Mouse (Mus musculus): Measurements from ENCODE around the gene 0610030E20Rik. TPM values are rescaled to one million over a fixed set of nuclear protein-coding genes. Genes with fewer than 3 reads are reported as not detected.

The 0610030E20Rik gene
- polyA plus RNA-seq (2012) = 21.0 and 25.7 TPM in 2 replicates

DNA sequence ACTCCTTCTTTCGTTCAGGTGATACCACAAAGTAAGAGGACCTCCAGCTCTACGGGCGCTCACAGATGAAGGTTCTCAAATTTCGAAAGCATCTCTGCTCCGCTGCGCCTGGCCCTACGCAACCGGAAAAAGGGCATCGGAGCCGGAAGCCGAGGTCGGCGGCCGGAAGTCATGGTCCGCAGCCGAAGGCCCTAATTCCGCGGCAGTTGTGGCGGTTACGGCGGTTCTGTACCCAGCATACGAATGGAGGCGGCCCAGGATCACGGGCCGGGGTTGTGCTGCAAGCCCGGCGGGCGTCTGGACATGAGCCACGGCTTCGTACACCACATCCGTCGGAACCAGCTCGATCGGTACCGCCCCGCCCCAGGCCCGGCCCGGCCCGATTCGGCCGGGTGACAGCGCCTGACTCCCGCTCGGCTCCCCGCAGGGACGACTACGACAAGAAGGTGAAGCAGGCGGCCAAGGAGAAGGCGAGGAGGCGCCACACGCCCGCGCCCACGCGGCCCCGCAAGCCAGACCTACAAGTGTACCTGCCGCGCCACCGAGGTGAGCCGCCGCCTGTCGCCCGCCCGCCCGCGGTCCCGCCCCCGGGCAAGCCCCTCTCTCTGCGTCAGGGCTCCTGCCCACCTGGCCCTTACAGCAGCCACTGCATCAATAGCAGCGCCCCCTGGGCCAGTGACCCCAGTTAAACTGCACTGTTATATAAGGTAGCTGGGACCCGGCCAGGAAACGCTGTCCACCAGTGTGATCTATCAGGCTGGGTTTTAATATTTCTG lies at the start of gene 0610030E20Rik:
TSS of gene 0610030E20Rik (plus strand) at position 152 of the 776 bp plus-strand sequence.

DNA sequence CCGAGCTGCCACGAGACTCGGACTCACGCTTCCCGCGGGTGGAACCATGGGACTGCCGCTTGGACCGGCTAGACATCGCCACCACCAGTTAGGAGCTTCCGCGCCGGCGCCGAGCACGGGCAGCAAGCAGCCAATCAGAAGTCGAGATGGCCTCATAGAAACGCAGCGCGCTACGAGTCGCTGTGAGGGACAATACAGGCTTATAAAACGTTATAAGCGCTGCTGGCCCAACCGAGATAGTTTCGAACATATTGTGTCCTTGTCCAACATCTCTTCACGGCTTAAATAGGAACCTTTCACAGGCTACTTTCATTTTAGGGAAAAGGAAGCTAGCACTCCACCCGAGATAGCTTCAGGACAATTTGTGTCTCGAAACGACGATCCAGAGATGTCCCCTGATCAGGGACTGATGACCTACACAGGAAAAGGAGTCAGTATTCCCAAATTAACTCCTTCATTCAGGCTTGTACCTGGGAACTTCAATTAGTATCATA lies 2.0 kb upstream of the 0610030E20Rik start, which contains the start of gene Usp39:
TSS of gene Usp39 (minus strand) at position 111 of the 494 bp plus-strand sequence.

DNA sequence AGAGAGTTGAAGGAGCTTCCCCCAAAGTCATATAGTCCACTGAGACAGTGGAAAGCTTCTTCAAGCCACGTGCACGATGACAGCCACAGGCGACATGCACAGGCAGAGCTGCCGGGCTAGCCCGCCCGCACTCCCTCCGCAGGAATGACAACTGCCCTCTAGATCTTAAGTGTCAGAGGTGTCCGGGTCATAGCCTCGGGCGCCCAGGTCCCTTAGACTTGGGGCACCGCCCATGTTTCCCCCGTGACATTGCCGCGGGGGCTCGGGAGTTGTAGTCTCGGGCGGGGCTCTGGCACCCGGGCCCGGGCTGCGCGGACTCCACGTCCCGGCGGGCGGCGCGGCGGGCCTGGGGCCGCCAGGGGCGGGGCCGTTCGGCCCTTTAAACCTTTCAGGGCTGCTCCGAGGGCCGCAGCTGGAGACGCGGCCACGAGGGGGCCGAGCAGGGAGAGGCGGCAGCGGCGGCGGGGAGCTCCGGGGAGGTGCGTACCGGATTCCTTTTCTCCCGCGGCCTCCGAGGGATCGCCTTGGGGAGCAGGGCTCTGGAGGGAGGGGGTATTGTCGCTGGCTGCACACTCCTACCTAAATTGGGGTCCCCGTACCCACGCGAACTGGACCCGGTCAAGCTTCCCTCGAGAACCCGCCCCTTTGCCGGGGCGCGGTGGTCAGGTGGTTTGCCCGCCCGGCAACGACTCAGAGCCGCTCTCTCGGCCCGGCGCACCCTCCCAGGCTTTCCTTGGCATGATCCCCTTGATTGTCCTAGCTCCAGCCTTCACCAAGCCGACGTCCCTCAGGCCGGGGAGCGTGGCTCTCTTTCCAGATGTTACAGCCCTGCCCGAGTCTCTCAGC lies 8.2 kb downstream of the 0610030E20Rik start, which contains the start of gene Tmem150a:
TSS of gene Tmem150a (plus strand) at position 382 of the 846 bp plus-strand sequence.

DNA sequence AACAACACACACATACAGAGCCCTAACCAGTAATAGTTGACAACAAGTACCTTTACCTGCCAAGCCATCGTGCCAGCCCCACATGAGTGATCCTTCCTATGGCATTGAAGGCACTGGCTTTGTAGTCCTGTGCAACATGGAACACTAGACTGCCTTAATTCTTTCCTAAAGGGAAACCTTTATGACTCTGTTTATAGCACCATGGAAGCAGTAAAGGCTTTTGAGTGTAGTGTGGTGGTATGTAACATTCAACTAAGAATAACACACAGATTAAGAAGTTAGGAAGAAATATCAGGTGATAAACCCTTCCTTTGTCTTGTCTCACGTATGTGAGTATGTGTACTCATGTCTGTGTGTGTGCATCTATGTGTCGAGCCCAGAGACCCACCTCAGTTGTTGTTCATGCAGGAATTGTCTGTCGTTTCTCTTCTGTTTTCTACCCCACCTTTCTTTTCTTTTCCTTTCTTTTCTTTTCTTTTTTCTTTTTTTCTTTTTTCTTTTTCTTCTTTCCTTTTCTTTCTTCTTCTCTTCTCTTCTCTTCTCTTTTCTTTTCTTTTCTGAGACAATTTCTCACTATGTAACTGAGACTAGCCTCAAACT lies 19.8 kb downstream of the 0610030E20Rik start, which contains the start of gene Rnf181:
TSS of gene Rnf181 (minus strand) at position 113 of the 600 bp plus-strand sequence.

DNA sequence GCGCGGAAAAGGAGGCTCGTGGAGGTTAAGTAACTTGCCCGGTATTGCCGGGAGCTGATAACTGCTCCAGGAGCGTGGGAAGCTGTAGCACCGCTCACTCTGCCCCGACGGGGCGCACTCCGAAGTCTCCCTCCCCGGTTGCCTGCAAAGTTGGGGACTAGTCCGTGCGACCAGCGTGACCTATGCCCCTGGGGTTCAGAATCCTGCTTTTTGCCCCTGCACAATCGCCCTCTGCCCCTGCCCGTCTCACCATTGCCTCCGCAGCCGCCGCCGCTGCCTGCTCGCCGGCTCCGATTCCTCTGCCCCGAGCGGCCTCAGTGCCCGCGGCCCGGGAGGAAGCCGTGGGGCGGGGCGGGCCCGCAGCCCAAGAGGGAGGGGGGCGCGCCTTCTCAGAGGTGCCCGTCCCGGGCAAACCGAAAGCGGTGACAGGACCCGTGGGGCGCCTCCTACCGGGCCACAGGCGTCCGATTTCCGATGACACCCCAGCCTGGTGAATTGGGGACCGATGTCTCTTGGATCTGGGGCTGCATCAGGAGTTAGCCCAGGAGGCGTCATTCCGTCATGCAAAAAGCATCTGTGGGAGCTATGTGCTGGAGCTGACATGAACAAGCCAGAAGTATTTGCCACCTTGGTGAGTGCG lies 33.1 kb downstream of the 0610030E20Rik start, which contains the start of gene Vamp5:
TSS of gene Vamp5 (minus strand) at position 338 of the 640 bp plus-strand sequence.

DNA sequence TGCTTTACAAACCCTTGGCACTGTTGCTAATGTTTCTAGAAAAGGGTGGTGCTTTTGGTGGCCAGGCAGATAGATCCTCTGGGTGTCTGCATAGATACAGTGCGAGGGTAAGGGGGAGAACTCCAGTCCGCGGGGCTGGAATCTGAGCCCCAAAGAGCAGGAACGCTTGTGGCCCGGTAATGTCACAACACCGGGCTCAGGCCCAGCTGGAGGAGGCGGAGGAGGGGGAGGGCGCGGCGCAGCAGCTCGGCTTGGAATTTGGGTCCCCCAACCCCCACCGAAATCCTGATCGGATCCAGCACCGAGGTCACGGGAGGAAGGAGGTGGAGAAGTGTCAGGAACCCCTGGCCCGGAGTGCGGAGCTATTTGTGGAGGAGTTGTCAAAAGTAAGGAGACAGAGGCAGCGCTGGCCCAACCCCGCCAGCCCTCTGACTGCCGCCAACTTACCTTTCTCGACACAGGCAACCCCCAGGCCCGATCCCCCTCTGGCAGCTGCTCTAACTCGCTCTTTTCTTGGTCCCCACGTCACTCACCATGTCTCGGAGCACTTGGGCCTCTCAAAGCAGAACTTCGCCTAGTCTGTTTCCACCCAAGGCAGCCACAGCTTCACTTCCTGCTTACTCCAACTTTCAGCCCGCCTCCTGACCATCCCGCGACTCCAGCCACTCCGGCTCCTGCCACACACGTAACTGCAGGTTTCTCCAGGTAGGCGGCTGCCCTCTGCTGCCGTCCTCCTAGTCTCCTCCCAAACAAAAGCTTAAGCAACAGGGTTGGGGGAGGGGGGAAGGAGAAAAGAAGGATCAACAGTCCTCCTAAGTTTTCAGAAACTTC lies 43.0 kb downstream of the 0610030E20Rik start, which contains the start of gene Vamp8:
TSS of gene Vamp8 (minus strand) at position 763 of the 831 bp plus-strand sequence.

Other genes starting within 250 kb of the 0610030E20Rik start
- gene St3gal5, start 249.7 kb upstream of the 0610030E20Rik start, polyA plus RNA-seq (2012) = 18.1 and 22.4 TPM in 2 replicates
- gene Atoh8, start 111.7 kb upstream of the 0610030E20Rik start, polyA plus RNA-seq (2012) = 1.5 and 1.9 TPM in 2 replicates
- 0.75 and 0.89 TPM in 2 replicates for gene Sftpb, start 42.7 kb upstream of the 0610030E20Rik start, polyA plus RNA-seq (2012)
- 19.2 and 20.5 TPM in 2 replicates for gene Usp39, start 2.1 kb upstream of the 0610030E20Rik start, polyA plus RNA-seq (2012)
- 5.4 and 6.1 TPM in 2 replicates for gene Tmem150a, start 8.1 kb downstream of the 0610030E20Rik start, polyA plus RNA-seq (2012)
- 53.5 and 54.0 TPM in 2 replicates for gene Rnf181, start 19.6 kb downstream of the 0610030E20Rik start, polyA plus RNA-seq (2012)
- 38.0 and 73.4 TPM in 2 replicates for gene Vamp5, start 33.2 kb downstream of the 0610030E20Rik start, polyA plus RNA-seq (2012)
- 101 and 138 TPM in 2 replicates for gene Vamp8, start 43.4 kb downstream of the 0610030E20Rik start, polyA plus RNA-seq (2012)
- 5.7 and 6.1 TPM in 2 replicates for gene Ggcx, start 67.0 kb downstream of the 0610030E20Rik start, polyA plus RNA-seq (2012)
- gene Mat2a, start 92.2 kb downstream of the 0610030E20Rik start, polyA plus RNA-seq (2012) = 40.2 and 40.7 TPM in 2 replicates
- gene Sh2d6, start 174.4 kb downstream of the 0610030E20Rik start, polyA plus RNA-seq (2012) = 0.05 TPM in 1 of 2 replicates, not detected in the other
- gene Capg, start 197.1 kb downstream of the 0610030E20Rik start, polyA plus RNA-seq (2012) = 83.9 and 86.4 TPM in 2 replicates

Measured in megakaryocyte-erythroid progenitor cell, adult 5 weeks (primary cell).